Mouse (Mus musculus) CH12.LX (cell line): ENCODE measurements at regions not wholly inside any gene's neighbourhood (a gene's known extent, or its start where the extent isn't known, plus 50 kb on each side); places are given as distances from the start of the nearest gene placed in this dataset.

ENCODE experiments used
- CTCF ChIP-seq, 2 experiments: IDR thresholded peaks in 1 of 2; conservative IDR thresholded peaks in 1 of 2; 2 replicates each; pipeline ENCODE4 v1.5.1; 2011 to 2012; ENCODE audit warnings: low read depth in 2 of 2, low read length in 2 of 2, improper control_type of control experiment in 1 of 2, inconsistent platforms in 1 of 2, mild to moderate bottlenecking in 1 of 2, moderate library complexity in 1 of 2
- EP300 ChIP-seq: IDR thresholded peaks from 2 replicates; pipeline ENCODE4 v1.6.1; 2011; ENCODE audit warnings: low read length, improper control_type of control experiment
- MAFK ChIP-seq: IDR thresholded peaks from 2 replicates; pipeline ENCODE4 v1.6.1; 2011; ENCODE audit warnings: low read length, improper control_type of control experiment; ENCODE audit not compliant: insufficient replicate concordance
- MXI1 ChIP-seq: IDR thresholded peaks from 2 replicates; pipeline ENCODE4 v1.6.1; 2011; ENCODE audit warnings: mild to moderate bottlenecking, low read depth, low read length, improper control_type of control experiment
- NRF1 ChIP-seq: IDR thresholded peaks from 2 replicates; pipeline ENCODE4 v1.6.1; 2014; ENCODE audit warnings: low read depth, mild to moderate bottlenecking, inconsistent platforms, low read length, improper control_type of control experiment, moderate library complexity
- RAD21 ChIP-seq: IDR thresholded peaks from 2 replicates; pipeline ENCODE4 v1.6.1; 2011; ENCODE audit warnings: low read depth, mild to moderate bottlenecking, low read length, improper control_type of control experiment, moderate library complexity
- ZC3H11A ChIP-seq: IDR thresholded peaks from 2 replicates; pipeline ENCODE4 v1.6.1; 2012; ENCODE audit warnings: low read depth, mild to moderate bottlenecking, inconsistent platforms, low read length, improper control_type of control experiment
- ZMIZ1 ChIP-seq: IDR thresholded peaks from 2 replicates; pipeline ENCODE4 v1.6.1; 2012; ENCODE audit warnings: low read depth, mild to moderate bottlenecking, inconsistent platforms, low read length, improper control_type of control experiment

DNA sequence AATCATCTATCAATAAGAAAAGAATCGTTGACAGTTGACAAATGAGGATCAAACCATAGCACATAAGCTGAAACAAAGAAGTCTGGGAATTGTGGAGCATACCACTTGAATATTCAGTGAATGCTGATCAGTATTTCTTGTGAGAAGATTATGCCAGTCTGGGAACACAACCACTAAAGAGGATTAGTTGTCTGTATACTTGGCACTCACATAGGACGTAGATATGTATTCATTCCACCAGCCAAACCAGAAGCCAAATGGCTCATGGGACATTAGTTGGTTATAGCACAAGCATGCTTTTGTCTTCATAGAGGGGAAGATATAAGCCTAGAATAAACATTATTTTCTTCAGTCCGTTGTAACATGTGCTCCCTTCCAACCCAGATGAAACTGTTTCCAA, 1126.7 kb upstream of the Sel1l start:
- no peak for TF ChIP-seq ZC3H11A
- no peak for TF ChIP-seq ZMIZ1
- no peak for TF ChIP-seq EP300
- no peak for TF ChIP-seq CTCF (conservative IDR thresholded peaks at IDR 0.05 in 1 of 2, IDR thresholded peaks at IDR 0.05 in 1 of 2; ENCODE audit: low read depth in 2 of 2, low read length in 2 of 2)
- no peak for TF ChIP-seq RAD21
- no peak for TF ChIP-seq MXI1
- no peak for TF ChIP-seq MAFK
- no peak for TF ChIP-seq NRF1
